Mouse (Mus musculus): ENCODE measurements around the gene Cwh43.
A peak's percentile ranks its signal among the peaks of the same experiment; 100 is the strongest.

Cwh43 gene

DNA sequence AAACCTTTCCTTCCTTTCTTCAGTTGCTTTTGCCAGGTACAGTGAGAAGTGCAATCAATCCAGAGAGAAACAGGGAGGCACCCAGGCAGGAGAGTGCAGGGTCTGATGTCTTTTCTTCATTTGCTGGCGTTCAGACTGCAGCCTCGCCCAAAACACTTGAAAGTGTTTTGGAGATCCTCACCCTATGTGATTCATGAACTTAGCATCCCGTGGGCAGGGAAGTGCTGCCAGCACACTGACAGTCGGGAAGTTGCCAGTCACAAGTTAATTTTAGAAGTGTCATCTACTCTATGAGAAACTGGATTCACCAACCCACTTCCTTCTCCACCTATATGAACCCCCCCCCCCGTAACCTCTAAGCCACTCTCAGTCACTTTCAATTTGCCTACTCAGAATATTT lies 4.5 kb upstream of the Cwh43 start:
- no peak for DNase-seq

DNA sequence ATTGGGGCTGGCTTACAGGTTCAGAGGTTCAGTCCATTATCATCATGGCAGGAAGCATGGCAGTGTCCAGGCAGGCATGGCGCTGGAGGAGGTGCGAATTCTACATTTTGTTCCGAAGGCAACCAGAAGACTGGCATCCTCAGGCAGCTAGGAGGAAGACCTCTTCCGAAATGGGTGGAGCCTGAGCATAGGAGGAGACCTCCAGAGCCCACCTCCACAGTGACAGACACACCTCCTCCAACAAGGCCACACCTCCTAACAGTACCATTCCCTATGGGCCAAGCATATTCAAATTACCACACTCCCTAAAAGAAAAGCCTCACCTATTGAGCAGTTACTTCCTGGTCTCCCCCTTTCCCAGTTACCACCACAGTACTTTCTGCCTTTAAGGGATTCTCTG lies 3.0 kb upstream of the Cwh43 start:
- DNase-seq, result no peak

DNA sequence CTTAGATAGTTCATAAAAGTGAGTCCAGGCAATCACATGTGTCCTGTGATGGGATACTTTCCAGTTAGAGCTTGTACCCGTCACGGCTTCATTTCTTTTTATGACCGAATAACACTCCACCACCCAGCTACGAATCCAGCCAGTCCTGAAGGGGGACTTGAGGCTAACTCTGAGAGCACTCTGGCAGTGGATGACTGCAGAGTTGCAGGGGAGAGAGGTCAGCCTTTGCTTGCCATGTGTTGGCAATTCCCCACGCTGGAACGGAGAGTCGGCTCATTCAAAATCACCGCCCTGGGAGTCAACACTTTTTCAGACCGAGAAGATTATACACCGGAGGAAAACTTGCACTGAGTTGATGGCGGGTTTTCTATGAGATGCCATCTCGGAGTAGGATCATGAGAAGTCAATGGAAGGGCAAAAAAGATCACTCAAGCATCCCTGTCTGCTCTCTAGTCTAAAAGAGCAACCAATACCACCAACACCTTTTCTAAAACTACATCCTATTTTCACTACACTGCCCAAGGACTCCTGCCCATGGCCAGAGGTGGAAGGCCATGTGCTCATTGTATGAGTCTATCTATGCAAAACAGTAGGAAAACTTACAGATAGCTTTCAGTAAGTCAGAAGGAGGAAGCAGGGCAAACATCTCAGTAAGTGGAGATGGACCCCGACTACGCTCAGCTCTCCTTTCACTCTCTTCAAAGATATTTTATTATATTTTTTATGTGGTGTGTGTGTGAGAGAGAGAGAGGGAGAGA lies 2.4 kb upstream of the Cwh43 start:
- no peak for DNase-seq

DNA sequence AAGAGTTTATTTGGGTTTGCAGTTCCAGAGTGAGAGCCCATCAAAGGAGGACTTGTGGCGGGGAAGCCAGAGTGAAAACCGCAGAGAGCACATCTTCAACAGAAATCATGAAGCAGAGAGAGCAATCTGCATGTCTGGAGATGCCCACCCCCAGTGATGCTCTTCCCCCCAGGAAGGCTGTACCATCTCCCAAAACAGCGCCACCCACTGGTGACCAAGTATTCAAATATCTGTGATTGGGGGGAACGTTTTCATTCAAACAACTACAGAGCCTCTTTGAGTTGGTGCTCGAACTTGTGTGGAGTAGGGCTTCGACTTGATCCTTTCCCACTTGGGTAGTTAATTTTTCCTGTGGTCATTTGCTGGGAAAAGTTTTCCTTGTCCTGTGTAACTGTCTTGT lies 1.1 kb upstream of the Cwh43 start:
- DNase-seq, result no peak

DNA sequence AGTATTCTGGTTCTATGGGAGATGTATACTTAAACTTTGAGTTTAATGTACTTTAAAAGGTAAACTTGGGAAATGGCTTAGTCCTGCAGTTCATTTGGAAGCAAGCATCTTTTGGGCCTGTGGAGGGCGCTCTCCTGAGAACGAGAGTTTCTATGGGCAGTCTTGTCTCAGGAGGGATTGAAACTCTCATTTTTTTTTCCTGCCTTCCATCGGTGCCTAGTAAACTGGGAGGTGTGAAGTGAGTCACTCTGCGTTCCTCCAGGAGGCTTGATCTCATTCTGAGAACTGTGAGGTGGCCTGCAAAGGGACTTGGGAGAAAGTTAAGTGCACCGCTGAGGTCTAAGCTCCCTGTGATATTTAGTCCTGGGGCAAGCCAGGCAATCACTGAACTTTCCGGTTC lies 986 bp downstream of the Cwh43 start:
- DNase-seq, result no peak

DNA sequence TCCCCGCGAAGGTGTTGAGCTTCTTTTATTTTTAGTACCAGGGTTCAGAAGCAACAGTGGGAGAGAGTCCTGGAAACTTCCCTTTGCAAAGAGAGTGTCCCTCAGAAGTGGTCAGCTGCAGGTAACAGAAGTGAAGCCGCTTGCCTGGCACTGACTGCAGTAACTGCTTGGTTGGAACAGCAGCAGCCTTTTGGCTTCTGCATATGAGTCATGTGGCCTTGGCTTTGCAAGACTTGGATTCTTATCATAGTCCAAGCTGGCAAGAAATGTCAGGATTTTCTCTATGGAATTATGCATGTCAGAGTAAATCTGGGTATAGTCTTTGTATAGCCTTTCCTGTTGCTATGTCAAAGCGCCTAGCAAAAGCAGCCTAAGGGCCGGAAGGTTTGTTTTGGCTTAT lies 4.1 kb downstream of the Cwh43 start:
- DNase-seq, result no peak

DNA sequence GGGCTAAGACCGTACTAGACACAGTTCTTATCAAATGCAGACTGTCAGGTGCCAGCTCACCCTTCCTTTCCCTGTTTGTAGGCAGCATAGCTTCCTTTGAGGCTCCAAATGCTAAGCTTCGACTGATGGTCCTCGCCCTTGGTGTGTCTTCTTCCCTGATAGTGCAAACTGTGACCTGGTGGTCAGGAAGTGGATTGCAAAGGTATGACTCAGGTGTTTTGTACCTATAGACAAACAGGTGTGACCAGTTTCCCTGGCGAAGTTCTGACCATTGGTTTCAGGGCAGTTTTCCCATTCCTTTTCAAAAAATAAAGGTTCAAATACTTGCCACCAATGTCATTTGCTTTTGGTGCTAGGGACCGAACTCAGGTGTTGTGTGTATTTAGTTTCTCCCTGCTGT lies 5.9 kb downstream of the Cwh43 start:
- DNase-seq, result no peak

DNA sequence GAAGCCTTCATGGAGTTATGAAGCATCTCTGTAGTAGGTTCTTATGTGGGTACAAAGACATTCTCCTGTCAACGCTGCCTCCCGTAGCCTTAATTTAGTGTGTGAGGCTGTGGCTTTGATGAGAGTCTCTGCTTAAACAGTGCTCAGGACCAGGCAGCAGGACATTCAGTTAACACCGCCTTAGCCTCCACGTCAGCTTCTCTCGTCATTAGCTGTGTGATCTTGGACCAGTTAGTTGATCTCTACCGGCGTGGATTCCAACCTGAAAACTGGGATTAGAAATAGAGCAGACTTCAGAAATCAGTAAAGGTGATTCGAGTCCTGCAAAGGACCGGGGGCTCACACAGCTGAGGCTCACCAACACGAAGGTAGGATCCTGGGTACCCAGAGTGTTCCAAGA lies 8.3 kb downstream of the Cwh43 start:
- DNase-seq, result no peak

DNA sequence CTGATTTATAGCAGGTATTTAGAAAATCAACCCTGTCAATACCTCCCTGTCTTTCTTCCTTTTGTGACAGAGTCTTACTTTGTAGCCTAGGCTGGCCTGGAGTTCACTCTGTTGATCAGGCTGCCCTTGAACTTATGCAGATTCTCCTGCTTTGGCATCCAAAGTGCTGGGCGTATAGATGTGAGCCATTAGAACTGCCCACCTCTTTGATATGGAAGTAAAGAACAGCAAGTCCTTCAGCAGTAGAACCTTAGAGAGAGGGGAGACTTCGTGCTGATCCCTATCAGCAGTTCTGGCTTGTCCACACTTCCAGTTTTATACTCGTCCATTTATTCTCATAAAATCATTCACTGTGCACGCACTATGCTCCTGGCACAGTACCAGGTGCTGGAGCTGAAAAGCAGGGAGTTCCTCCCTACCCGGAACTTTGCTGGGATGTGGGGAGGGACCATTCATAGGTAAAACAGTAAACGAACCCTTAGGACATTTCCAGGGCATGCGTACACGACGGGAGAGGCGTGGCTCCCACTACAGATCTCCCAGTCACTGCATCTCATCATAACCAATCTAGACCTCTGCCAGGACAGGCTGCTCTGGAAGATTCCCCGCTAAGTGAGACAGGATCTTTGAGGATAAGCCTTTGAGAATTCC lies 13.3 kb downstream of the Cwh43 start:
- no peak for DNase-seq

DNA sequence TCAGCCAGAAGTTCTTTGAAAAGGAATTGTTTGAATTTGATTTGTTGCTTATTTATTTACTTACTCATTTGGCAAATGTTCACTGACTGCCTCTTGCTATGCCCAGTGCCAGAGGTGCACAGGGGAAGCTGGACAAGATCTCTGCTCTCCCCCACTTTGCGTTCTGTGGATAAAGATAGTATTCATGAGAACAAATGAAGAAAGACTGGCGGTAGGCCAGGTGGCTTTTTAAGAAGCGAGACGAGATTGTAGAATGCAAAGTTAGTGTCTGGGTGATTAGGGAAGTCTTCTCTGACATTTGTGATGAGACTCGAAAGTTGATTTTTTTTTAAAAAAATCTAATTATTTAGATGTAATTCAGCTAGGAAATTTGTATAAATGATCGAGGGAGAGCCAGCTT lies 20.9 kb downstream of the Cwh43 start:
- DNase-seq, result no peak

DNA sequence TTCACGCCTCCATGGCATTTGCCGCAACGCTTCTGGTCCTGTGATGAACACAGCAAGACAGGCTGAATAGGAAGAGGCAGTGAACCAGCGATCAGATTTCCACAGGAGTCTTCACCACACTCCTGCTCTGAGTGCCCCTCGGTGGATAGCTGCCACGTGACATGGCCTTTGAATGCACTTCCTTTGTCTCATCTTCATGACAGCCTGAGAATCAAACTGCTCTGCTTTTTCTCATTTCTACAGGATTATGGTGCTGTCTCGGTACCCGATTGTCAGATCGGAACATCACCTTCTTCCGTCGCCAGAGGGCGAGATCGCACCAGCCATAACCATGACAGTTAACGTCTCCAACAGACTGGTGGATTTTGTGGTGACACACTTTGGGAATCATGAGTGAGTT lies 25.7 kb downstream of the Cwh43 start:
- DNase-seq, result peak in 1 of 2 experiments; percentile 47

DNA sequence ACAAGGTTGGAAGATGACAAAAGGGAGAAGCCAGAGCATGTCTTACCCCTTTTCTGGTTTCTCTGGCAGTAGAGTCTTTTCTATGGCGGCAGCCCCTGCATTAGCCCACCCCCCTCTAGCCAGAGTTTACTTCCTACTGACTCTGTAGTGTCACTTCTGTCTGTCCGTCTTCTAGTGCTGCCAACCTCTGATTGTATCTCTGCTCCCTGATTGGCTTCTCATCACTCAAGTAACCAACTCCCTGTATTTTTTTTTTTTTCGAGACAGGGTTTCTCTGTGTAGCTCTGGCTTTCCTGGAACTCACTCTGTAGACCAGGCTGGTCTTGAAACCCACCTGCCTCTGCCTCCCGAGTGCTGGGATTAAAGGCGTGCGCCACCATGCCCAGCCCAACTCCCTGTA lies 26.9 kb downstream of the Cwh43 start:
- no peak for DNase-seq

DNA sequence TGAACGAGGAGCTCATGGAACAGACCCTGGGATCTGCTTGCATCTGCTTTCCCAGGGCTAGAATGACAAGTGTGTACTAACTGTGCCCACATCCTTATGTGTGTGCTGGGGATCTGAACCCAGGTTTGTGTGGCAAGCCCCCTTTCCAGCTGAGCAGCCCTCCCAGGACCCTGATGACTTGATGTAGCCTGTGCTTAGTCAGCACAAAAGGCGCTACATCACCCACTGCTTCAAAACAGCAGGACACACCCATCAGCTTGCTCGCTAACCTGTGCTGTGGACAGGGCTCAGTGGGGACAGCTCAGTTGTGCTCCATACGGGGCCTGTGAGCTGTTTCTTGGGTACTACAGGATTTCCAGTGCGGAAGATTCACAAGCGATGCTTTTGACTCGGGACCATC lies 28.9 kb downstream of the Cwh43 start:
- no peak for DNase-seq

DNA sequence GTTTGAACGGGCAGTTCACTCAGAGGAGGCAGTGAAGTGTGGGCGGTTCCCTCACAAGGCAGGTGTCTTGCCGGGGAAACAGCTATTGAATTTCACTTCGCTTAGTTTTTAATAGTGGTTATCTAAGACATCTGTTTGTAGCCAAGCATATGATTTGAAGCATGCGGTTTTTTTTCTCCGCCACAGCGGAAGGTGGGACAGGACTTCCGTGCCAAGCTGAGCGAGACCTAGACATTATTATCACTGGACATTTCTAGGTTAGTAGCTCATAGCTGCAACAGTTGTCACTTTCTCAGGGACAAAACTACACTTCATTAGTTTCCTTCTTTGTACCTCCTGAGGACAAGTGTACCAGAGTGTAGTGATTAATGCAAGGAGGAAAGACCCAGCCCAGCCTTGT lies 36.3 kb downstream of the Cwh43 start:
- no peak for DNase-seq

DNA sequence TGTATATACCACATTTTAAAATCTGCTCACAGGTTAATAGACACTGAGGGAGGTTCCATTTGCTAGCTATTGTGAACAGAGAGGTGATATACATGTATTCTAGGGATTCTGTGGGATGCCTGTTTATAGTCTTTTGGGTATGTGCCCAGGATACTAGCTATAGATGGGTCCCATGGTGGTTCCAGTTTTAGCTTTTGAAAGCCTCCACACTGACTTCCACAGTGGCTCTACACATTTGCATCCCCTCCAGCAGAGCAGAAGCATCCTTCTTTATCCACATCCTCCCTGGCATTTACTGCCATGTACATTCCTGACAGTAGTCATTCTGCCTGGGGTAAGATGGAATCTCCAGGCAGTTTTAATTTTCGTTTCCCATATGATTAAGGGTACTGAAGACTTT lies 44.4 kb downstream of the Cwh43 start:
- DNase-seq, result no peak

DNA sequence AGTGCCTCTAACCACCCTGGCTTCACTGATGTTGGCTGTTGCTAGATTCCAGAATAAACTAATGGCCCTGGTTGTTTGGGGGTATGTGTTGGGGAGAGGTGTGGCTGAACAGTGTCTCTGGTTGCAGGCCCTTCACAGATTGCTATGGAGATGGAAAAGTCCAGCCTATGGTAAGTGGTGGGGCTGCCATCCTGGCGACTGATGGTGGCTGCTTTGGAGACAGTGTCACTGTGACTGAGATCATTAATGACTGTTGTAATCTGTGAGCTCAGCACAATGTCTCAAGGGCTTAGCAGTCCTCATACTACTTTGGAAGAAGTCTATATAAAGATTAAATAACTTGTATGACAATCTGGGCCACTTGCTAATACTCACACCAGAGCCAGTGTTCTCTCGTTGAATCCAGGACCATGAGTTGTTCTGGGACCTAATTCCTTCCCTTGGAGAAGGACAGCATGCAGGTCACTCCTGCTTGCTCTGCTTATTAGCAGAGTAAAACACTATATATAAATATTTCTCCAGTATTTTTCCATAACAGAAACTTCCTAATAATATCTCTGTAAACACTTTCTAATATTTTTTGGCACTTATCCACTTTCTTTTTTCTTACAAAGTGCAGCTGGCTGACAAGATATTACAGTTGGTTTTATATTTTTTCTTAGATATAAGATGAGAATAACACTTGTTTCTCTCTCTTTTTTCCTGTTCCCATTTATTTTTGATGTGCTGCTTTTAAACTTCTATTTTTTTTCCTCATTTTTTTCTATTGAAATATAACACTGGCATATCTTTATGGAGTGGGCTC lies 48.8 kb downstream of the Cwh43 start:
- DNase-seq, result no peak

DNA sequence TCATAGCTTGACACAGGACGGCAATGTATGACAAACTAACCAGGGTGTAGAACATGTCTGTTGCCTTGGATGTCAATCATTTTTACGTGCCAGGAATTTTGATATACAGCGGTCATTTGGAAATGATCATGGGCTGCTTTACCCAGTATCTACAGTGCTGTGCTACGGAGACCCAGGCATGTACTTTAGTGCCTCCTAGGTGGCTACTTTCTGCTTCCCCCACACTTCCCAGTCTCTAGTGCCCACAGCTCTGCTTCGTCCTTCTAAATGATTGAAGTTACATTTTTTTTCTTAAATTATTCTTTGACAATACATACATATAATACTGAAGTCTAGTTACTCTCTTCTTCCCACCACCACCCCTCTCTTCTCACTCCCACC lies 49.4 kb downstream of the Cwh43 start:
- DNase-seq, result no peak

DNA sequence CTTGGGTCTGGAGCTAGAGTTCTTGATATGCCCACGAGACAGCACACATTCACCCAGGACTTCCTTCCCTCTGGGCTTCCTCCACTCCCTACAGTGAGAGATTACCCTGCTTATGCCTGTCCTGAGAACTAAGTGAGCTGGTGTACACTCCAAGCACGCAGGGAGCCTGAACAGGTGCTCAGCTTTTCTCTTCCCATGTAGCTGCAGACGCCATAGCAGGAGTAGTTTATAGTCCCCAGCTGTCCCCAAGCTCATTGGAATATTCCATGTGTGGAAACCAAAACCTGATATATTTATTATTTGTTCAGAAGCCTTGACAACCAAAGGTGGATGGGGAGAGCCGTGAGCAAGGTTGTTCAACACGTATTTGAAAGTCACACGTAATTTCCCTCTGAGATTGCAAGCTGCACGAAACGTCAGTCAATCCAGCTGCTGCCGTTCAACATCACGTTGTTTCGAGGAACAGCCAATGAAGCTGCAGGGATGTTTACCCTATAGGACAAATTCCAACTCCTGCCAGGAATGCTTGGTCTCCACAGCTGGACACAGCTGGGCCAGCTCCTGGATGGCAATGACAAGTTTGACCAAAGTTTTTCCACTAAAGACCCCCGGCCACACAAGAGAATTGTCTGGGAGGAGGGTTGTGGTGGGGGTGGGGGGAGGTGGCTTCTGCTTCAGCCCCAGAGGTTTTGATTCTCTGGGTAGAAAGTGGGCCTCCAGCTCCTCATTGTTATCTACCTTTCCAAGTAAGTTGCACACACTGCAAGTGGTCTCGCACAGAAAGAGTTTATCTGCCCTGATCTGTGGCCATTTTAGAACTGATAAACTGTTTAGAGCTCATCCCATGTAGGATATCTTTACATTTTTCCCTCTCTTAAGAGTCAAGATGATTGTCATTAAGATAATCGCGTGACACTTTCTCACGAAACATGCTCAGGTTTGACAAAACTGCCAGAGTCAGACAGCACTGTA lies 62.9 kb downstream of the Cwh43 start:
- DNase-seq, result no peak

DNA sequence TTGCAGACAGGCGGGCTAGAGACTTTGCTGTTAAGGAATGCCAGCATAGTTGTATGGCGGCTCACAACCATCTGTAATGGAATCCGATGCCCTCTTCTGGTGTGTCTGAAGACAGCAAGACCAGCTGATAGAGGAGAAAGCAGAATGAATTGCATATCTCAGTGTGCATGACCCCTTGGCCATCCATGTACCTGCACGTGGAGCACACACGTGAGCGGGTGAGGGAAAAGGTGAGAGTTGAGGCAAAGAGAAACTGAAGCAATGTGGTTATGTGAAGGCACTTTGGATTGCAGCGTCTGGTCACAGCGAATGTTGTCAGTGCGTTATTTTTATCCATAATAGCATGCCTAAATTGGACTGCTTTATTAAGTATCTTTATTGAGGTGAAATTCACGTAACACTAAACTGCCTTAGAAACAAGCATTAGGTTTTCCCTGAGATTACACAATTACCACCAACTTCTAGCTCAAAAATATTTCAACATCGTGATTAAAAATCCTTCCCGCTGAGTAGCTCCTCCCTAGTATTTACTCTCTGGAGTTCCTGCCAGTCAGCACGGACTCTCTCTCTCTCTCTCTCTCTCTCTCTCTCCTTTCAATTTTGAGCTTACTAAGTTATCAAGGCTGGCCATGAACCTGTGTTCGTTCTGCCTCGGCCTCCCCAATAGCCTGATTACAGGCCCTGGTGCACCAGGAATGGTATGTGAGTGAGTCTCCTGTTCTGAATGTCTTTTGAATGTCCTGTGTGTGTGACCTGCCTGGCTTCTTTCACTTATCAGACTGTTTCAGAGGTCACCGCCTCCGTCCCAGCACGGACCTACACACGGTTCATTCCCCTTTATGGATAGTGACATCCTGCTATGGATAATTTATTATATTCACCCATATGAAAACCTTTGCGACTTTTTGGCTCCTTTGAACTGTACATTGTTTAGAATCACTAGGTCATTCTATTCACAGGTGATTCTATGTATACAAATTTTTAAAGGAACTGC lies 68.8 kb downstream of the Cwh43 start:
- no peak for DNase-seq

DNA sequence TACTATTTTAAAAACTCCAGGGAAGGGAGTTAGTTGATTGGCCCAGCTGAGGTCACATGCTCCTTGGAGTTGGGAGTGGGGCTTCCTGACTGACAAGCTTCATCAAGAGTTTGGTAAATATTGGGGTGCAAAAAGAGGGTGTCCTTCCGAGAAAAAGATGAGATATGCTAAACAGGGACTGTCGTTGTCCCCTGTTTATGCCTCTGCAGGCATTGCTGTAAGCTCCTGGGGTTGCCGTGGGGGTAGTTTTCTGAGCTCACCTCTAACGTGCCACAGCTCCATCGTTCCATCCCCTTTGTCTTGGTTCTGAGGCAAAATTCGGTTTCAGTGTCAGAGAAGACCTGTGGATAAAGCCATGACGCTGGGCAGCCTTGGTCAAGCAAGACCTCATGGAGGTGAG lies 74.8 kb downstream of the Cwh43 start, which contains the start of gene Dcun1d4:
Dcun1d4 (plus strand) TSS at position 301 of the 400 bp plus-strand sequence.
- DNase-seq, result no peak

DNA sequence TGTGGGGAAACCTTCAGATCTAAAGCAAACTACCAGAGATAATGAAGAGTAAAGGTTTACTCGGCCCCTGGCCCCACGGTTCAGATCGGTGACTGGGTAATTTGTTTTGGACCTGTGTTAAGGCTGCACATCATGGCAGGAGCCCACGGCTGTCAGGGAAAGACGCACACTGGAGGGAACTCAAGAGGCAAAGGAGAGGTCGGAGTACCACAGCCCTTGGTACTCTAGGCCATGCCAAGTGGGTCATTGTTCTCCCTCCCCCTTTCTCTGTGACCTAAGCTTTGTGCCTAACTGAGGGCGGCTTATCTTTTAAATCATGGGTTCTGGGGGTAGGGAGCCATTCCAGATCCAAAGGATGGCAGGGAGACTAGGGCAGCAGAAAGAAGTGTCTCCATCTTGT lies 75.5 kb downstream of the Cwh43 start:
- DNase-seq, result no peak

All from spleen, adult 18-20 months (tissue).